Comparison of ENCODE assay signal across 23 mouse cellular contexts in genomic region chr6:140826522-140826921, GRCm38 (mm10).
DNase-seq lines count a peak whose midpoint lies in the region; ATAC-seq lines count a peak whose summit lies in the region.
"Had no signal": no experiment of that assay in that cellular context is flagged by ENCODE, and none has a peak within 500 bp of the region (broad histone marks: within the 10 kb centered on the region; RNA-seq: fewer than 3 reads in every experiment).

No protein-coding gene starts in this region.

- no peaks in the 10 kb centered on the region for H3K9me3 ChIP-seq in heart, embryonic 12.5 days (replicated peaks)

- H3K4me1 ChIP-seq in heart, embryonic 12.5 days (replicated peaks): no peaks in the 10 kb centered on the region

- H3K4me2 ChIP-seq in heart, embryonic 12.5 days: no peak overlapping the region

- no peak overlapping the region for H3K4me3 ChIP-seq in heart, embryonic 12.5 days

- no peak overlapping the region for H3K9ac ChIP-seq in heart, embryonic 12.5 days

- no peaks in the 10 kb centered on the region for H3K36me3 ChIP-seq in heart, embryonic 12.5 days
- H3K36me3 ChIP-seq: G1E had no signal

- H3K27ac ChIP-seq in heart, embryonic 12.5 days (ENCODE audit: poor library complexity, severe bottlenecking): no peak overlapping the region

- 0 out of 2 replicates have a peak, but pooled peaks have one; percentile 52 for ATAC-seq in common myeloid progenitor, adult 5-6 weeks (replicated peaks; ENCODE audit: low read depth, poor library complexity, severe bottlenecking)
- peak; percentile 90 for ATAC-seq in granulocyte monocyte progenitor cell, adult 5-6 weeks (replicated peaks; ENCODE audit: poor library complexity, severe bottlenecking)
- peak; percentile 77 for ATAC-seq in megakaryocyte, adult 5-6 weeks (ENCODE audit: poor library complexity, severe bottlenecking)
- peak; percentile 68 for ATAC-seq in megakaryocyte progenitor cell, adult 5-6 weeks (replicated peaks; ENCODE audit: poor library complexity)
- no peak for ATAC-seq in heart, embryonic 12.5 days (ENCODE audit: insufficient number of reproducible peaks, low FRiP score)
- ATAC-seq: activated CD4-positive, CD25-positive, alpha-beta regulatory T cell, adult 4 months; CD4-positive, CD25-positive, alpha-beta regulatory T cell, adult 4 months; Patski had no signal

- H3K27me3 ChIP-seq in heart, embryonic 12.5 days (replicated peaks): no peaks in the 10 kb centered on the region
- H3K27me3 ChIP-seq: CH12.LX, Patski had no signal

- no peak for DNase-seq in cerebellum, adult 9-11 months
- DNase-seq in adrenal gland, adult 18-20 months (ENCODE audit: low spot score in 2 of 2): no peak
- no peak for DNase-seq in right cerebral cortex, postnatal 10 days (ENCODE audit: low spot score in 2 of 2)
- DNase-seq: adrenal gland, adult 2 months; adrenal gland, adult 8-10 months; adrenal gland, postnatal 10 days; adrenal gland, postnatal 14 days; adrenal gland, postnatal 25 days; adrenal gland, postnatal 36 days; B cell, adult 2 months; cerebellum, adult 11 months; cerebellum, adult 11-12 months; cerebellum, adult 18-20 months had no signal
